Mouse (Mus musculus) frontal cortex, adult 2 months (tissue): ENCODE measurements at regions not wholly inside any gene's neighbourhood (a gene's known extent, or its start where the extent isn't known, plus 50 kb on each side); places are given as distances from the start of the nearest gene placed in this dataset.

Source experiments
- DNase-seq, 2 experiments: peaks; one replicate each; pipeline ENCODE4 v3.0.0; 2022; ENCODE audit warnings: low spot score in 1 of 2; ENCODE audit errors: extremely low spot score in 1 of 2

- no peak for DNase-seq
These were observed 663.3 kb downstream of the Smarca1 start for GRCm38 (mm10) chrX:47229506-47229905.

- no peak for DNase-seq
These were observed 709.9 kb downstream of the Smarca1 start for GRCm38 (mm10) chrX:47182902-47183301.

- DNase-seq = peak; percentile 2 to 50
These were observed 735.0 kb downstream of the Smarca1 start for GRCm38 (mm10) chrX:47157742-47158141.

- DNase-seq = no peak
These were observed 768.4 kb downstream of the Smarca1 start for GRCm38 (mm10) chrX:47124140-47124928.
